ENCODE assay signal across 8 mouse cellular contexts in the genomic region with DNA sequence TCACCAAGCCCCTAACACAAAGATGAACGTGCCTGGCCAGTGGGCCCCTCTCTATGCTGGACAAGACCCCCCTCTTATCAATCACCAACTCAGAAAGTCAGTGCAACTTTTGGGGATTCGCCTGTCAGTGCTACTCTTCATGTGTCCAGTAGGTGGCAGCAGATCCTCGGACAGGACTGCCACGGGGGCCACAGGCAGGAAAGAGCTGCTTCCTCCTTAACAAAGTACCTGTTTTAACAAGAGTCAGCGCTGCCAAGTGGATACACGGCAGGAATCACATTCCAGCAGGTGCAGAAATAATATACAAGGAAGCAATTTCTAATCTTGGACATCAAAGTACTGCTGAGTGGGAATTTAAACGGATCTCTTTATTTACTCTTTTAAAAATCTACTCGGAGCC.
A peak's percentile ranks its signal among the peaks of the same experiment; 100 is the strongest.
DNase-seq lines count a peak whose midpoint lies in the region; ATAC-seq lines count a peak whose summit lies in the region.

No protein-coding gene starts in this region.

- no peak for ATAC-seq in cerebellum, adult (ENCODE audit: insufficient number of reproducible peaks, low FRiP score, low TSS enrichment)

- intact Hi-C loops in heart, postnatal 10 days (cut with DNase I) = loop anchor here (1.0 to 10.0 kb wide), 4 partner anchors 50 to 696 kb away; no protein-coding TSS in a partner anchor

- peak; percentile 16 for DNase-seq in cerebellum, adult 11 months
- DNase-seq in adrenal gland, adult 8-10 months = peak; percentile 32
- DNase-seq in embryo, embryonic 11.5 days (ENCODE audit: low read depth, low spot score) = peak; percentile 58
- DNase-seq in heart, postnatal 10 days = peak; percentile 62 to 79
- DNase-seq in layer of hippocampus, postnatal 25 days (ENCODE audit: extremely low spot score in 1 of 2, low spot score in 1 of 2) = peak; percentile 37 to 67
- peak; percentile 75 for DNase-seq in mesoderm, embryonic 11.5 days (ENCODE audit: low read depth, low spot score)
- peak; percentile 39 for DNase-seq in skeletal muscle tissue, adult 2 months (ENCODE audit: low read depth, low spot score)

Comparison
In these comparisons a context has a peak if more than half of its experiments do, and no peak if none do; other contexts are left out.
1. DNase-seq: peak in every context shown above with its lines; median percentile 75 in mesoderm, embryonic 11.5 days; 70 in heart, postnatal 10 days; 58 in embryo, embryonic 11.5 days; 52 in layer of hippocampus, postnatal 25 days; 39 in skeletal muscle tissue, adult 2 months; 32 in adrenal gland, adult 8-10 months; 16 in cerebellum, adult 11 months.